Mouse (Mus musculus) midbrain, embryonic 16.5 days (tissue): Measurements from ENCODE around the gene Borcs8. TPM values are rescaled to one million over a fixed set of nuclear protein-coding genes. Genes with fewer than 3 reads are reported as not detected.

ENCODE experiments used
- ATAC-seq: fragments of 200-750 bp; cut with Nextera tagmentation; 2 replicates; pipeline ENCODE4 v1.8.0; 2017; ENCODE audit warnings: moderate TSS enrichment
- H3K27ac ChIP-seq: fragments of 300-500 bp; sonication (generic); 2 replicates; pipeline ENCODE4 v1.5.1; 2014; ENCODE audit warnings: mild to moderate bottlenecking, low read length, mixed read lengths
- H3K27me3 ChIP-seq: fragments of 300-500 bp; sonication (generic); 2 replicates; pipeline ENCODE4 v1.6.1; 2014; ENCODE audit warnings: low read depth, low read length, mixed read lengths; ENCODE audit not compliant: control insufficient read depth, insufficient read depth
- H3K36me3 ChIP-seq: fragments of 300-500 bp; sonication (generic); 2 replicates; pipeline ENCODE4 v1.6.1; 2014; ENCODE audit warnings: mild to moderate bottlenecking, low read length, moderate library complexity, mixed read lengths; ENCODE audit not compliant: control insufficient read depth, insufficient read depth
- H3K4me1 ChIP-seq: fragments of 300-500 bp; sonication (generic); 2 replicates; pipeline ENCODE4 v1.6.1; 2014; ENCODE audit warnings: mild to moderate bottlenecking, low read length, mixed read lengths; ENCODE audit not compliant: control insufficient read depth, insufficient read depth
- H3K4me2 ChIP-seq: fragments of 300-500 bp; sonication (generic); 2 replicates; pipeline ENCODE4 v1.6.1; 2014; ENCODE audit warnings: mild to moderate bottlenecking, low read length, mixed read lengths
- H3K4me3 ChIP-seq: fragments of 300-500 bp; sonication (generic); 2 replicates; pipeline ENCODE4 v1.5.1; 2014; ENCODE audit warnings: low read depth, mild to moderate bottlenecking, low read length, moderate library complexity, mixed read lengths
- H3K9ac ChIP-seq: fragments of 300-500 bp; sonication (generic); 2 replicates; pipeline ENCODE4 v1.6.1; 2014; ENCODE audit warnings: low read depth, low read length, mixed read lengths
- H3K9me3 ChIP-seq: fragments of 300-500 bp; sonication (generic); replicated peaks from 2 replicates; pipeline ENCODE4 v1.6.1; 2014; ENCODE audit warnings: mild to moderate bottlenecking, low read length, mixed read lengths; ENCODE audit not compliant: control insufficient read depth, poor library complexity, severe bottlenecking
- WGBS: fragments of 180-500 bp; shearing (Covaris S2); extraction: QIAGEN DNeasy Blood & Tissue Kit; methylation state at CpG from one replicate; pipeline ENCODE4 v1.1.7; 2014; 5-methylcytosine and 5-hydroxymethylcytosine counted together
- polyA plus RNA-seq: library from polyadenylated mRNA; unstranded; fragments of >200 nt; fragmentation: Nextera tagmentation; extraction: Ambion mirVana; gene quantifications from 2 replicates; pipeline ENCODE4 v1.2.1, GENCODE M21; 2015

Borcs8 gene
- polyA plus RNA-seq, 1 experiment from 2014 or later, result 55.5 TPM

DNA sequence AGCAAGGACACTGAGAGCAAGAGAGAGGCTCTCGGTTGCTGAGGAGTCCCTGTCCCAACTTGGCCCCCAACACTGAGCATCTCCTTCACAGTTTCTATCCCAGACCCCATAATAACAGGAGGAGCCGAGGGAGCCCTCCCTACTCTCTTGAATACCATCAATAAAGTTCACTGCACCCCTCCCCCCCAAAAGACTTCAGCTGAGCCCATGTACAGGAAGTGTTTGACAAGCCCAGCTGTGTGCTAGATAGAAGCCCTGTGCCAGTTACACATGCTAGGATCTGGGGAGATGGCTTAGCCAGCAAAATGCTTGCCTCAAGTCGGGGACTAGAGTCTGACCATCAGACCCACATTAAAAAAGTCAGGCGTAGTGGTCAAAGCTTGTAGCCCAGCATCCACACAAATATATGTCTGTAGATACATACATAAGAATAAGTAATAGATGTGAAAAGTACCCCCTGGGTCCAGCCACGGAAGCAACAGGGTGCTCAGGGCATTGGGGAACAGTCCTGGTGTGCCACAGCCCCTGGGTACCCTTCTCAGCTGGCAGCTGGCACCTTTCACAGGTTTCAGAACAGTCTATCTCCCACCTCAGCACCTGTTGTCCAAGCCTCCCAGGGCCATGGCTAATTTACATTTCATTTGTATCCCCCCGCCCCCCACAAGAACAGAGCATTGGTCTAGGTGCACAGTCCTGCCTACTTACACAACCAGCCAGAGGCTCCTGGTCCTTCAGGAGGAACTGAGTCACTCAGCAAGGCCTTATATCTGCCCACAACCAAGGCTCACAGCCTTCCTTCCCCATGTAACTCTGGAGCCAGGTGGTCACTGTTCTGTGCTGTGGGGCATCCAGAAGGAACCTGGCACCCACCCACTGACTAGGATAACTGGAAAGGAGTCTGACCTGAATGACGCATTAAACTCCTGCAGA lies 8.6 kb downstream of the Borcs8 start:
- ATAC-seq, result no peak
- H3K4me1 ChIP-seq, result peaks cover 5% of the 10 kb centered on the region
- H3K27ac ChIP-seq, result no peak overlapping the region
- no peak overlapping the region for H3K9ac ChIP-seq
- no peaks in the 10 kb centered on the region for H3K9me3 ChIP-seq
- H3K4me2 ChIP-seq, result no peak overlapping the region
- WGBS, result 87% methylated on average over 7 of the region's 7 CpGs
- no peaks in the 10 kb centered on the region for H3K27me3 ChIP-seq
- no peak overlapping the region for H3K4me3 ChIP-seq
- peaks cover 21% of the 10 kb centered on the region for H3K36me3 ChIP-seq

- H3K4me2 ChIP-seq, result no peak overlapping the region
- H3K9ac ChIP-seq, result no peak overlapping the region
These were observed 10.9 kb downstream of the Borcs8 start for GRCm38 (mm10) chr8:70150158-70150557.

GRCm38 (mm10) chr8:70152537-70153257 lies 13.4 kb downstream of the Borcs8 start:
- WGBS, result 16% methylated on average over 20 of the region's 22 CpGs
- Histone ChIP-seq H3K9me3 (no peaks in the 10 kb centered on the region), H3K36me3 (no peaks in the 10 kb centered on the region), H3K27me3 (no peaks in the 10 kb centered on the region), H3K4me3 (no peak overlapping the region; the same call in 1 of the 2 replicates), H3K9ac (peak overlapping the region; percentile 33; the same call in 1 of the 2 replicates), H3K27ac (no peak overlapping the region), H3K4me2 (peak overlapping the region; percentile 45), H3K4me1 (peaks cover 5% of the 10 kb centered on the region)
- ATAC-seq, result peak; percentile 91

More at GRCm38 (mm10) chr8:70150158-70150557, 10.9 kb downstream of the Borcs8 start:
- ATAC-seq, result no peak
- 15% methylated on average over 13 of the region's 13 CpGs for WGBS
- H3K27ac ChIP-seq, result no peak overlapping the region
- H3K36me3 ChIP-seq, result peaks cover 15% of the 10 kb centered on the region
- peaks cover 5% of the 10 kb centered on the region for H3K4me1 ChIP-seq
- no peak overlapping the region for H3K4me3 ChIP-seq
- H3K27me3 ChIP-seq, result no peaks in the 10 kb centered on the region
- no peaks in the 10 kb centered on the region for H3K9me3 ChIP-seq

DNA sequence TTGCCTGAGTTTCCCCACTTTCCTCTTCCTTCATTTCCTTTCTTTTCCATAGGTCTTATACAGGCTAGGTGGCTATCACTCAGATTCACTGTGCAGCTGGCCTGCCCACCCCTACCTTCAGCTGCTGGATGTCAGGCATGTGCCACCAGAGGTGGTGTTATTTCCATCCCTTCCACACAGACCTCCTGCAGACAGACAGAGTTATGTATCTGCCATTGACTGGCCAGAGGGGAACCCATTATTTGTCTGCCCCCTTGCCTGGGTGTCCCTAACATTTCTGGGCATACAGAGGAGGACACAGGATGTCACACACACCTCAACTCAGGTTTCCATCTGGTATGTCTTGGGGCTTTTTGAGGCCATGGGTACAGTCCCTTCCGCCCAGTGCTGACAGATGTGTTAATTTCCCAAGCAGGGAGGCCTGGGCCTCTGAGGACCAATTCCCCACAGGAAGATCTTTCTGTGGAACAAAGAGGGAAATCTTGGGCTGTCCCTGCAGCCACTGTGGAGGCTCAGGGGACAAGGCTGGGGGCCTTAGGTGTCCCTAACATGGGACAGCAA lies 18.0 kb downstream of the Borcs8 start:
- Histone ChIP-seq H3K4me2 (no peak overlapping the region), H3K9ac (no peak overlapping the region), H3K4me3 (no peak overlapping the region), H3K9me3 (no peaks in the 10 kb centered on the region), H3K27ac (no peak overlapping the region), H3K36me3 (no peaks in the 10 kb centered on the region), H3K4me1 (peaks cover 4% of the 10 kb centered on the region), H3K27me3 (no peaks in the 10 kb centered on the region)
- WGBS, result 100% methylated on average over 1 of the region's 1 CpGs
- no peak for ATAC-seq

- Histone ChIP-seq H3K27ac (no peak overlapping the region), H3K4me1 (no peaks in the 10 kb centered on the region), H3K4me2 (peak overlapping the region; percentile 76), H3K36me3 (no peaks in the 10 kb centered on the region), H3K4me3 (peak overlapping the region; percentile 47), H3K9me3 (no peaks in the 10 kb centered on the region), H3K9ac (peak overlapping the region; percentile 70), H3K27me3 (no peaks in the 10 kb centered on the region)
- 8% methylated on average over 40 of the region's 40 CpGs for WGBS
- peak; percentile 95 for ATAC-seq
These were observed 19.0 kb downstream of the Borcs8 start for GRCm38 (mm10) chr8:70158069-70158853.

DNA sequence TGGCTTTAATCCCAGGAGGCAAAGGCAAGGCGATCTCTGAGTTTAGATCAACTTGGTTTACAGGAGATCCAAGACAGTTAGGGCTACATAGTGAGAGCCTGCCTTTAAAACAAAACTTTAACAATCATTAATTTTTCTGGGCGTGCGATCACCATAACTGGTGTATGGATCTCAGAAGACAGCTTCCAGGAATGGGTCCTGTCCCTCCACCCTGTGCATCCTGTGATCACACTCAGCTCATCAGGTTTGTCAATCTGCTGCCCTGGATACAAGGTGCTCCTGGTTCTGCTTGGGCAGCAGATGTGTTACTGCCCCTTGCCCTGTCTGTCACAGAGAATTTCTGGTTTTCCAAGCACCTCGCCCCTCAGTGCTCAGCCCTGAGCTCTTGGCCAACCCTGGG lies 19.9 kb downstream of the Borcs8 start:
- Histone ChIP-seq H3K27ac (no peak overlapping the region), H3K9me3 (no peaks in the 10 kb centered on the region), H3K4me1 (no peaks in the 10 kb centered on the region), H3K4me3 (no peak overlapping the region), H3K27me3 (no peaks in the 10 kb centered on the region), H3K4me2 (no peak overlapping the region; the same call in 1 of the 2 replicates), H3K9ac (no peak overlapping the region), H3K36me3 (no peaks in the 10 kb centered on the region)
- 90% methylated on average over 4 of the region's 4 CpGs for WGBS
- no peak for ATAC-seq

DNA sequence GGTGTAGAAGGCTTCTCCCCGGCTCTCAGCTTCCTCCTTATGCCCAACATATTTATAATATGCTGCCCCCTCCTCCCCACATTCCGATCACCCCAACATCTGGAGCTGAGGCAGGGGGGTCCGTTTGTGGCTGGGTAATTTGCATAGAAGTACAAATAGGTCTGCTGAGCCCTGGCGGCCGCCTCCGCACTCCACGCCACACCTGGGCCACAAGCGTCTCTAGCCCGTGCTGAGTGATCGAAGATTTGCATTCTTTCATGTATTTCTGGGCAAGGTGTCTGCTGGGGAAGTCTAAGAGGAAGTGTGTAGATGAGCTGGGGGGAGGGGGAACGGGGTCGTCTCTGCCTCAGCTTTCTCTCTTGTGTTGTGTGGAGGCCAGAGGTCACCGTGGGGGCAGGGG lies 20.7 kb downstream of the Borcs8 start:
- no peaks in the 10 kb centered on the region for H3K36me3 ChIP-seq
- no peak overlapping the region for H3K4me2 ChIP-seq
- no peak overlapping the region for H3K9ac ChIP-seq
- H3K4me1 ChIP-seq, result no peaks in the 10 kb centered on the region
- H3K27me3 ChIP-seq, result no peaks in the 10 kb centered on the region
- H3K27ac ChIP-seq, result no peak overlapping the region
- no peaks in the 10 kb centered on the region for H3K9me3 ChIP-seq
- no peak overlapping the region for H3K4me3 ChIP-seq
- WGBS, result 71% methylated on average over 13 of the region's 13 CpGs
- ATAC-seq, result no peak

- peaks cover 6% of the 10 kb centered on the region; the same call in 1 of the 2 replicates for H3K4me1 ChIP-seq
- H3K4me3 ChIP-seq, result no peak overlapping the region
- no peak for ATAC-seq
- 0 out of 2 replicates have a peak, but pooled peaks cover 3% of the 10 kb centered on the region for H3K27me3 ChIP-seq
- WGBS, result 80% methylated on average over 3 of the region's 3 CpGs
- H3K36me3 ChIP-seq, result no peaks in the 10 kb centered on the region
- H3K4me2 ChIP-seq, result no peak overlapping the region
- no peak overlapping the region for H3K27ac ChIP-seq
- no peak overlapping the region for H3K9ac ChIP-seq
- H3K9me3 ChIP-seq, result no peaks in the 10 kb centered on the region
These were observed 24.0 kb downstream of the Borcs8 start for GRCm38 (mm10) chr8:70163316-70163715.
